Mouse (Mus musculus): Measurements from ENCODE around the gene Tent4a.

DNA sequence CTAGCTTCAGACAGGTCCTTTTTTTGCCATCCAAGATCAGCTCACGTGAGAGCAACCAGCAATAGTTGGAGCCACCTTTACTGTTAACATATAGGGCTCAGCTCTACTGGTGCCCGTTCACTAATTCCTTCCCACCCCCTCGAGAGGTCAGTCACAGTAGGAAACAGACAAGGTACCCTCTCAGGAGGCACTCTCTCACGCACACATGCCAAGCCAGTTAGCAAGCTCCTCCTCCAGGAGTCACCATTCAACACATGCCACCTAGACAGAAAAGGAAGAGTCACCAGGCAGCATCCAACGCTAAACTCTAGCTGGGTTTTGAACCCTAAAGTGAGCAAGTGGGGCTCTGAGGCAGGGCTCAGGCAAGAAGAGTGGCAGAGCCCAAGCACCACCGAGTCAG lies 3.0 kb downstream of the Tent4a start:
- TF ChIP-seq CTCF (IDR thresholded peaks at IDR 0.05; ENCODE audit: control insufficient read depth, insufficient read depth, insufficient replicate concordance, low read depth, low read length): no peak
- TF ChIP-seq POLR2A (IDR thresholded peaks at IDR 0.05; ENCODE audit: control insufficient read depth, low read depth, low read length): no peak

Data from testis, adult 2 months (tissue).